Mouse (Mus musculus): ENCODE measurements at regions not wholly inside any gene's neighbourhood (a gene's known extent, or its start where the extent isn't known, plus 50 kb on each side); places are given as distances from the start of the nearest gene placed in this dataset.
"Not testable (repeated sequence)": the region's sequence is repeated elsewhere in the genome, so short reads cannot be mapped to it uniquely, and the experiment has no call there.

DNA sequence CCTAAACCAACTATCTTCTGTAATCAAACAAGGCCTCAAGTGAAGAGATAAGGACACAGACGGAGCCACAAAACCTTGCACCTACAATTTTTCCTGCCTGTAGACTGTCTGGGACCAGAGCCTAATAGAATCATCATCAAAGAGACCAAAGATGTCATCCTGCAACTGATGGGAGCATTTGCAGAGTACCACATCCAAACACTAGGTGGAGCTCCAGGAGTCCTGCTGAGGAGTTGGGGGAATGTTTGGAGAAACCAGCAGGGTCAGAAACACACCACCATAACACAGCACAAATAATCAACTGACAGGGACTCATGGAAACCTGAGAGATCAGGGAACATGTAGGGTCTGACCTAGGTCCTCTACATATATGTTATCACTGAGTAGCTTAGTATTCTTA lies 160.9 kb downstream of the Gm6760 start:
- no peaks in the 10 kb centered on the region for H3K36me3 ChIP-seq (ENCODE audit: control insufficient read depth, insufficient read depth, low read length)
- DNase-seq (ENCODE audit: low spot score): no peak
- H3K4me3 ChIP-seq (ENCODE audit: low read depth, low read length): no peak overlapping the region
- no peaks in the 10 kb centered on the region for H3K27me3 ChIP-seq (replicated peaks; ENCODE audit: control insufficient read depth, insufficient read depth, low read length)
- no peaks in the 10 kb centered on the region for H3K9me3 ChIP-seq (ENCODE audit: control insufficient read depth, low read length)
- H3K4me1 ChIP-seq (ENCODE audit: control insufficient read depth, insufficient read depth, low read length): no peaks in the 10 kb centered on the region
- WGBS: 23% methylated on average over 1 of the region's 1 CpGs
- H3K27ac ChIP-seq (replicated peaks; ENCODE audit: low read depth, low read length): no peak overlapping the region
- ATAC-seq (ENCODE audit: low read depth): no peak
- no peak overlapping the region for H3K9ac ChIP-seq (ENCODE audit: low read depth, low read length)
- no peak overlapping the region for H3K4me2 ChIP-seq (ENCODE audit: low read depth, low read length)

DNA sequence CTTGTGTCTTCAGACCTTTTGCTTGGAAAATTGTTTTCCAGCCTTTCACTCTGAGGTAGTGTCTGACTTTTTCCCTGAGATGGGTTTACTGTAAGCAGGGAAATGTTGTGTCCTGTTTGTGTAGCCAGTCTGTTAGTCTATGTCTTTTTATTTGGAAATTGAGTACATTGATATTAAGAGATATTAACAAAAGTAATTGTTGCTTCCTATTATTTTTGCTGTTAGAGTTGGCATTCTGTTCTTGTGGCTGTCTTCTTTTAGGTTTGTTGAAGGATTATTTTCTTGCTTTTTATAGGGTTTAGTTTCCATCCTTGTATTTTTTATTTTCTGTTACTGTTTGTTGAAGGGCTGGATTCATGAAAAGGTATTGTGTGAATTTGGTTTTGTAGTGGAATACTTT lies 179.6 kb downstream of the Gm6760 start:
- H3K4me1 ChIP-seq (ENCODE audit: control insufficient read depth, insufficient read depth, low read length); H3K9ac ChIP-seq (ENCODE audit: low read depth, low read length); ATAC-seq (ENCODE audit: low read depth); H3K4me2 ChIP-seq (ENCODE audit: low read depth, low read length); H3K27ac ChIP-seq (replicated peaks; ENCODE audit: low read depth, low read length); H3K36me3 ChIP-seq (ENCODE audit: control insufficient read depth, insufficient read depth, low read length); H3K4me3 ChIP-seq (ENCODE audit: low read depth, low read length); H3K9me3 ChIP-seq (ENCODE audit: control insufficient read depth, low read length); H3K27me3 ChIP-seq (replicated peaks; ENCODE audit: control insufficient read depth, insufficient read depth, low read length): not testable (repeated sequence)
- DNase-seq (ENCODE audit: low spot score): peak; percentile 21
